In genomic region chr8:75119287-75119686, GRCm38 (mm10) we compare ENCODE assay signal across 25 mouse cellular contexts.
"Had no signal": no experiment of that assay in that cellular context is flagged by ENCODE, and none has a peak within 500 bp of the region (broad histone marks: within the 10 kb centered on the region; RNA-seq: fewer than 3 reads in every experiment).

No protein-coding gene starts in this region.

- H3K4me1 ChIP-seq: heart, embryonic 13.5 days; heart, embryonic 15.5 days; hindbrain, embryonic 13.5 days; hindbrain, embryonic 15.5 days; kidney, embryonic 15.5 days; limb, embryonic 13.5 days; limb, embryonic 15.5 days had no signal

- H3K27ac ChIP-seq: gastrocnemius, adult 2 months; heart, adult 2 months; heart, embryonic 13.5 days; heart, embryonic 15.5 days; hindbrain, embryonic 13.5 days; hindbrain, embryonic 15.5 days; hindbrain, postnatal 0 days; kidney, embryonic 15.5 days; kidney, postnatal 0 days; left cerebral cortex, adult 2 months; limb, embryonic 13.5 days; limb, embryonic 15.5 days; liver, embryonic 13.5 days had no signal

- H3K27me3 ChIP-seq: heart, embryonic 13.5 days; heart, embryonic 15.5 days; hindbrain, embryonic 13.5 days; hindbrain, embryonic 15.5 days; kidney, embryonic 15.5 days; limb, embryonic 13.5 days; limb, embryonic 15.5 days; liver, embryonic 13.5 days had no signal

- H3K4me2 ChIP-seq: heart, embryonic 11.5 days; heart, embryonic 13.5 days; heart, embryonic 15.5 days; hindbrain, embryonic 13.5 days; hindbrain, embryonic 15.5 days; kidney, embryonic 15.5 days; limb, embryonic 13.5 days; limb, embryonic 15.5 days; liver, embryonic 13.5 days had no signal

- H3K4me3 ChIP-seq: gastrocnemius, adult 2 months; heart, adult 2 months; heart, embryonic 13.5 days; heart, embryonic 15.5 days; hindbrain, embryonic 13.5 days; hindbrain, embryonic 15.5 days; kidney, embryonic 15.5 days; left cerebral cortex, adult 2 months; limb, embryonic 13.5 days; limb, embryonic 15.5 days; liver, embryonic 13.5 days had no signal

- H3K9ac ChIP-seq: heart, embryonic 13.5 days; heart, embryonic 15.5 days; hindbrain, embryonic 13.5 days; hindbrain, embryonic 15.5 days; kidney, embryonic 15.5 days; limb, embryonic 13.5 days; limb, embryonic 15.5 days; liver, embryonic 13.5 days had no signal

- DNase-seq: gastrocnemius, adult 2 months; gastrocnemius, postnatal 10 days; gastrocnemius, postnatal 25 days; heart, adult 2 months; heart, postnatal 4 days; kidney, adult 11 months; kidney, adult 2 months; kidney, adult 9 months; kidney, postnatal 14 days; kidney, postnatal 36 days; layer of hippocampus, adult 9-11 months; left cerebral cortex, postnatal 4 days; liver, embryonic 13.5 days had no signal

- ATAC-seq: hindbrain, postnatal 0 days; intestine, embryonic 16.5 days had no signal

- H3K9me3 ChIP-seq: heart, embryonic 13.5 days; heart, embryonic 15.5 days; hindbrain, embryonic 13.5 days; hindbrain, embryonic 15.5 days; kidney, embryonic 15.5 days; limb, embryonic 13.5 days; limb, embryonic 15.5 days; liver, embryonic 13.5 days had no signal
